Mouse (Mus musculus): ENCODE results near the gene Olfr148.

DNA sequence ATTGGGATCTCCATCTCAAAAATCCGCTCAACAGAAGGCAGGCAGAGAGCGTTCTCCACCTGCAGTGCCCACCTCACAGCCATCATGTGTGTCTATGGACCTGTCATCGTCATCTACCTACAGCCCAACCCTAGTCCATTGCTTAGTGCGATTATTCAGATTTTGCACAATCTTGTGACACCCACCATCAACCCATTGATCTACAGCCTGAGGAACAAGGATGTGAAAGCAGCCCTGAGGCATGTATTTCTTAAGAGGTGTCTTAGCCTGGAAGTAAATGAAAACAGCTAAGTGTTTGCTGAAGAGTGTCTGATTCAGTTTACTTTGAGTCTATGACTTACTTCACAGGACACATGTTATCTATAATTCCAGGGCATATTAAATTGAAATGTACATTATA, 36.9 kb downstream of the Olfr148 start:
- no peak for TF ChIP-seq CTCF (IDR thresholded peaks at IDR 0.05; ENCODE audit: insufficient read depth, low read depth, low read length)
- TF ChIP-seq POLR2A (IDR thresholded peaks at IDR 0.05; ENCODE audit: insufficient read depth, low read depth, low read length): no peak

All from olfactory bulb, adult 2 months (tissue).